Mouse (Mus musculus): Measurements from ENCODE around the gene Pcbp4.

- no peak for TF ChIP-seq CTCF (conservative IDR thresholded peaks at IDR 0.05; ENCODE audit: insufficient read depth, insufficient read length, low read depth, low read length)
- no peak for TF ChIP-seq POLR2A (IDR thresholded peaks at IDR 0.05; ENCODE audit: low read depth, low read length)
These were observed 24.3 kb upstream of the Pcbp4 start for GRCm38 (mm10) chr9:106428719-106429220.
